Mouse (Mus musculus) G1E (cell line): ENCODE results near the gene Mxi1.

ENCODE experiments used
- CTCF ChIP-seq: IDR thresholded peaks from 2 replicates; pipeline ENCODE4 v1.5.1; 2012; ENCODE audit warnings: low read depth, low read length, inconsistent platforms, mixed read lengths
- GATA1 ChIP-seq: IDR thresholded peaks from 2 replicates; pipeline ENCODE4 v1.6.1; 2012; ENCODE audit warnings: borderline replicate concordance, low read length, inconsistent platforms, mixed read lengths
- GATA2 ChIP-seq: IDR thresholded peaks from 2 replicates; pipeline ENCODE4 v1.6.1; 2012; ENCODE audit warnings: low read depth, low read length, inconsistent platforms, borderline replicate concordance

DNA sequence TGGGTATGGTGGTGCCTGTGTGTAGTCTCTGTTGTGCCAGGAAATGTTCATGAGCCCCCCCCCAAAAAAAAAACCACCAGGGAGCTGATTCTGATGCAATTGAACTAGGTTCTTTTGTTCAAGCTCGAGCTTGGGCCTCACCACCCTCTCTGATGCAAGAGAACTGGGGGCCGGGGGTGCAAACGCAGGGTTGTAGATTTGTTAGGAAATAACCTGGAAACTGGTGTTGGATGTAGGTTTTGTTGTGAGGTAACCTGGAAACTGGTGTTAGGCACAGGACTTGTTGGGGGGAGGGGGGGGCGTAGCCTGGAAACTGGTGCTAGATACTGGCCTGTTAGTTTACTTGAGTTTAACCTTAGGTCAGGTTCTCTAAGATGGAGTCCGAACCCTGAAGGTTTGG, 81.5 kb downstream of the Mxi1 start:
- TF ChIP-seq CTCF (no peak), GATA1 (no peak), GATA2 (no peak)
